Mouse (Mus musculus) bone marrow, adult 2 months (tissue): ENCODE results near the gene Ptprg.

Experiments used
- CTCF ChIP-seq: fragments of 200-500 bp; IDR thresholded peaks from 2 replicates; pipeline ENCODE4 v1.5.1; 2011; ENCODE audit warnings: low read length, control low read depth; ENCODE audit not compliant: control insufficient read depth, insufficient read depth
- POLR2A ChIP-seq: fragments of 200-500 bp; IDR thresholded peaks from 2 replicates; pipeline ENCODE4 v1.6.1; 2011; ENCODE audit warnings: low read depth, mild to moderate bottlenecking, control low read depth, low read length, borderline replicate concordance; ENCODE audit not compliant: control insufficient read depth

DNA sequence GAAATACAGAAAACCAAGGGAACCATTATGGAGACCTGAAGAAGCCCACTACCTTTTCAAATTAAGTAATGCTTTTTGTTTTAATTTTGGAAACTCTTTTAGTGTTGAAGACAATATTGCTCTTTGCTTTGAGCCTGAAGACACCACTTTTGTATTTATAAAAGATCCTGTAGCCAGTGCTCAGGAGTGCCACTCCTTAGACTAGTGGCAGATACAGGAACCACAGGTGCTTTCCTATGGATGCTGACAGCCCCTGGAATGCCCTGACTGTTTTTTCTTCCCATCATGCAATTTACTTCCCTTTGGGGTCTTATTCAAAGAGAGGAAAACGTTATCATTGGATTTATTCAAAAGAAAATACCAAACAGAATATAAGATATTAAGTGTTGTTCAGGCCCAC, 381.9 kb downstream of the Ptprg start:
- TF ChIP-seq CTCF (no peak), POLR2A (no peak)
